Mouse (Mus musculus) hindbrain, embryonic 14.5 days (tissue): Measurements from ENCODE around the gene Agpat2. TPM values are rescaled to one million over a fixed set of nuclear protein-coding genes. Genes with fewer than 3 reads are reported as not detected.

ENCODE experiments used
- ATAC-seq: fragments of 200-750 bp; cut with Nextera tagmentation; 2 replicates; pipeline ENCODE4 v1.8.0; 2017; ENCODE audit warnings: moderate number of reproducible peaks, mild to moderate bottlenecking, moderate TSS enrichment, moderate library complexity; ENCODE audit not compliant: low FRiP score
- DNase-seq: peaks from one replicate; pipeline ENCODE4 v3.0.0-alpha.2; 2015; ENCODE audit warnings: low spot score
- H3K27ac ChIP-seq: fragments of 300-500 bp; sonication (generic); 2 replicates; pipeline ENCODE4 v1.5.1; 2014; ENCODE audit warnings: mild to moderate bottlenecking, moderate library complexity
- H3K27me3 ChIP-seq: fragments of 300-500 bp; sonication (generic); 2 replicates; pipeline ENCODE4 v1.6.1; 2014; ENCODE audit warnings: mild to moderate bottlenecking, low read length, mixed read lengths; ENCODE audit not compliant: control insufficient read depth, insufficient read depth
- H3K36me3 ChIP-seq: fragments of 300-500 bp; sonication (generic); replicated peaks from 2 replicates; pipeline ENCODE4 v1.6.1; 2014; ENCODE audit not compliant: control insufficient read depth, insufficient read depth
- H3K4me1 ChIP-seq: fragments of 300-500 bp; sonication (generic); replicated peaks from 2 replicates; pipeline ENCODE4 v1.6.1; 2014; ENCODE audit warnings: antibody characterized with exemption, low read length, mixed read lengths; ENCODE audit not compliant: control insufficient read depth, insufficient read depth
- H3K4me2 ChIP-seq: fragments of 300-500 bp; sonication (generic); replicated peaks from 2 replicates; pipeline ENCODE4 v1.6.1; 2014; ENCODE audit warnings: mild to moderate bottlenecking, moderate library complexity
- H3K4me3 ChIP-seq: fragments of 300-500 bp; sonication (generic); replicated peaks from 2 replicates; pipeline ENCODE4 v1.5.1; 2014; ENCODE audit warnings: mild to moderate bottlenecking, low read length
- H3K9ac ChIP-seq: fragments of 300-500 bp; sonication (generic); 2 replicates; pipeline ENCODE4 v1.6.1; 2014
- H3K9me3 ChIP-seq: fragments of 300-500 bp; sonication (generic); 2 replicates; pipeline ENCODE4 v1.6.1; 2016; ENCODE audit warnings: low read length; ENCODE audit not compliant: control insufficient read depth
- WGBS: fragments of 180-500 bp; shearing (Covaris S2); extraction: QIAGEN DNeasy Blood & Tissue Kit; methylation state at CpG from one replicate; pipeline ENCODE4 v1.1.7; 2014; 5-methylcytosine and 5-hydroxymethylcytosine counted together
- polyA plus RNA-seq: library from polyadenylated mRNA; unstranded; fragments of >200 nt; fragmentation: Nextera tagmentation; extraction: Ambion mirVana; gene quantifications from 2 replicates; pipeline ENCODE4 v1.2.1, GENCODE M21; 2014

Gene Agpat2
- polyA plus RNA-seq, 1 experiment from 2014 or later = 6.6 TPM

DNA sequence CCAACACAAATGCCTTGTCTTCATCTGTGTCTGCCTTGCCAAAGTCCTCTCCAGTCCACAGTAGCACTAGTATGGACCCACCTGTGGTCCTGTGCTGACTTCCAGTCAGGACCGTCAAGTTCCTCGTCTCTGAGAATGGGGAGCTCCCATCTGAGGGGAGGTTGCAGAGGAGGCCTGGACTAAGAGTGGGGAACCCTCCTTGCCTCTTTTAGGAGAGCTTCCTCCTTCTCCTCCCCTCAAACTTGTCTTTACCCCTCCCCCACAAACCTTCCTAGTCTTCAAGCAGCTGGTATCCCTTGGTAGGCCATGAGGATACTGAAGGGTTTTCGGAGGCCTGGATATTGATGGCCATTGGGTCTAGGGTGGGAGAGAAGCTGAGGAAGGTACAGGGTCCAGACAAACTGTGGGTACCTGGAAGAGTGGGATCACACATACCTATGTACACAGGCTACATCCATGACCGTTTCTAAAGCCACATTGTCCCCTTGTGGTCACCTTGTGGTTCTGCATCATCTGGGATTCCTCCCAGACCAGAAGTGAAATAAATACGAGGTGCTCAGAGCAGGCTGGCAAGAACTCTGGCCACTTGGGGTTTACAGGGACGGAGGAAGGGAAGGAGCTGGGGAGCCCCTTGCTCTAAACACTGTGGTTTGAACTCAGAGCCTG, 42.7 kb downstream of the Agpat2 start:
- H3K4me2 ChIP-seq = no peak overlapping the region
- H3K4me1 ChIP-seq = no peaks in the 10 kb centered on the region
- ATAC-seq (0 out of 2 replicates have a peak, but pooled peaks have one; percentile 46), DNase-seq (peak; percentile 55)
- WGBS = 43% methylated on average over 6 of the region's 6 CpGs
- H3K36me3 ChIP-seq = no peaks in the 10 kb centered on the region
- no peaks in the 10 kb centered on the region for H3K9me3 ChIP-seq
- H3K27ac ChIP-seq = no peak overlapping the region
- no peak overlapping the region for H3K4me3 ChIP-seq
- H3K27me3 ChIP-seq = no peaks in the 10 kb centered on the region
- no peak overlapping the region for H3K9ac ChIP-seq

DNA sequence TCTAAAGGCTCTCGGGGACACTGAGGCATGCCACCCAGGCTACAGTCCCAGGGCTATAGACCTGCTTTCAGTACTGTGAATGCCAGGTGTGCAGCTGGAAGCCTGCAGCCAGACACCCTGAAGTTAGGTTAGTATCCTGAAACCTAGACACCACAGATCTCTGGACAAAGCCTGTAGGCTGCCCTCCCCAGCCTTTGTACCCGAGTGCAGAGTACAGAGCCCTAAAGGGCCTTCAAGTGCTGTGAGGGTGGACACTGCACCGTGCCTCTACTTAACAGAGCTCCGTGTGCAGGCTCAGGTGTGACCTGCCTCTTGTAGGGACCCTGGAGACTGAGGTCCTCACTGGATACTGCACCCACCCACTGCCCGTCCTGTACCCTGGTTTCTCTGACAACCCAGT, 43.7 kb downstream of the Agpat2 start:
- no peak for ATAC-seq
- no peak overlapping the region for H3K27ac ChIP-seq
- no peak for DNase-seq
- H3K36me3 ChIP-seq = no peaks in the 10 kb centered on the region
- no peaks in the 10 kb centered on the region for H3K9me3 ChIP-seq
- WGBS = 74% methylated on average over 5 of the region's 5 CpGs
- H3K4me1 ChIP-seq = no peaks in the 10 kb centered on the region
- H3K4me2 ChIP-seq = no peak overlapping the region
- H3K27me3 ChIP-seq = no peaks in the 10 kb centered on the region
- H3K4me3 ChIP-seq = no peak overlapping the region
- no peak overlapping the region for H3K9ac ChIP-seq

DNA sequence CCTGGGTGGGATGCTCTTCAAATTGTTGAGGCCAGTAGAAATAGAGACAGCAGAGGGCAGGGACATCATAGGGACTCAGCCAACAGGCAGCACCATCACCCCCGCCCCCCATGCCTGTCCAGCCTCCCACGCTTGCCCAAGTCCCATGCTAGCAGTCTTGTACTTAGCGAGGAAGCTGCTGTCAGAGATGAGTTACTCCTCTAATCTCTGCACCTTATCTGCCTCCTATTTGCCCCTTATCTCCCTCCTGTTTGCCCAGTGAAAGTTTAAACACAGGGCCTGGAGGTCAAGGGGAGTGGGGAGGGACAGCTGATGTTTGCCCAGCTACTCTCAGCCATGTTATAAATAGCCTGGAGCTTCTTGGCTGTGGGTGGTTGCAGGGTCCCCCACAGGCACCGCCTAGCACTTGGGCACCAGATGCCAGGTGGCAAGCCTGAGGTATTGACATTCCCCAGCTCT, 47.7 kb downstream of the Agpat2 start:
- Histone ChIP-seq H3K36me3 (no peaks in the 10 kb centered on the region), H3K4me2 (no peak overlapping the region), H3K4me3 (no peak overlapping the region), H3K27ac (no peak overlapping the region), H3K4me1 (no peaks in the 10 kb centered on the region), H3K27me3 (no peaks in the 10 kb centered on the region), H3K9me3 (no peaks in the 10 kb centered on the region), H3K9ac (no peak overlapping the region)
- DNase-seq = no peak
- 65% methylated on average over 4 of the region's 4 CpGs for WGBS
- ATAC-seq = no peak

DNA sequence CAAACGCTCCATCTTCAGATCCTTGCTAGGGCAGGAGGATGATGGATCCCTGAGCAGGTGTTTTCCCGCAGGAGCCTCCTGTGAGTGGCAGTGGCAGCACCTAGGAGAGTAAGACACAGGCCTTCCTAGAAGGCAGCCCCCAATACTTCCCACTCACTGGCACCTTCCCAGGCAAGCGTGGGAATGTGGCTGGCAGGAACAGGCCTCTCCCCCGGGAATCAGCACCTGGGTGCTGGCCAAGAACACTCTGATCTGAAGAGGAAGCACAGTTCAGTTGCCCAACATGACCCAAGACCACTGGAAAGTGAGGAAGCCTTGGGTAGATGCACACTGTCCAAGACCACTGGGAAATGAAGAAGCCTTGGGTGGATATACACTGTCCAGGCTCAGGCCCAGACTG, 49.1 kb downstream of the Agpat2 start:
- WGBS = 81% methylated on average over 4 of the region's 4 CpGs
- Histone ChIP-seq H3K27me3 (no peaks in the 10 kb centered on the region), H3K36me3 (no peaks in the 10 kb centered on the region), H3K4me3 (no peak overlapping the region), H3K9ac (no peak overlapping the region), H3K27ac (no peak overlapping the region), H3K4me1 (peaks cover 5% of the 10 kb centered on the region; the same call in 1 of the 2 replicates), H3K9me3 (no peaks in the 10 kb centered on the region), H3K4me2 (no peak overlapping the region)
- ATAC-seq (no peak), DNase-seq (no peak)

DNA sequence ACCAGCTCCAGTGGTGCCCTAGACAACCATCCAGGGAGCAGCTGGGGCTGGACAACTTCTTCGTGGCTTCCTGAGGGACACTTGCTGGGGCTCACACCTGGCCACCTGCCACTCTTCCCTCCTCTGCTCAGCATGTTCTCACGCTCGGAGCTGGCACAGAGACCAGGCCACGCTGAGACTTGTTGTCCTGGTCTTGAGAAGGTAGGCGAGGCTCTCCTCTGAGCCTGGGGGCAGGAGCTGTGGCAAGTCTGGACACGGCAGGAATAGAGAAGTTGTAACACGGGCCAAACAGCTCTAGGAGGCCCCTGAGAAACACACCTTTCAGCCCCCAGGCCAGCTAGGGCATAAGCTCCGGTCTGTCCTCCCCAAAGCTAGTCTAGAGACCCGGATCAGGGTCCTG, 50.3 kb downstream of the Agpat2 start:
- Histone ChIP-seq H3K9me3 (no peaks in the 10 kb centered on the region), H3K4me1 (peaks cover 9% of the 10 kb centered on the region; the same call in 1 of the 2 replicates), H3K36me3 (no peaks in the 10 kb centered on the region), H3K4me3 (no peak overlapping the region), H3K27me3 (no peaks in the 10 kb centered on the region), H3K27ac (no peak overlapping the region), H3K4me2 (no peak overlapping the region), H3K9ac (no peak overlapping the region)
- 78% methylated on average over 9 of the region's 9 CpGs for WGBS
- ATAC-seq (no peak), DNase-seq (no peak)

DNA sequence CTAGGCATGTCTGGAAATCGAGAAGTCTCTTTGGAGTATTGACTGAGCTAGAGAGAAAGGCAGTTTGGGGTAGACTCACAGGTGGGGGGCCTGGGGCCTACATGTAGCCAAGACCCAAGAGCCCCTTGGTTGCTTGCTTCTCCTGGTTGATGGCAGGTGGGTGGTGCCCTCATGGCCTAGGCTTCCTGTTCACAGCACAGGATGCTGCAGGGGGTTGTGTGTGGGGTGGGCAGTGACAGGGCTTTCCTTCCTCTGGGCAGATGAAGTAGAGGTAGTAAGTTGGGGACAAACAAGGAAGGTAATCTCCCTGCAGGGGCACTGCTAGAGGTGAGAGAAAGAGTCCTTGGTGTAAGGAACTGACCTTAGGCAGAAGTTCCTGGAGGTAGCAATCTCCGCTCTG, 52.2 kb downstream of the Agpat2 start:
- Histone ChIP-seq H3K36me3 (no peaks in the 10 kb centered on the region), H3K4me3 (no peak overlapping the region), H3K9me3 (no peaks in the 10 kb centered on the region), H3K9ac (no peak overlapping the region), H3K27me3 (no peaks in the 10 kb centered on the region), H3K4me1 (peaks cover 14% of the 10 kb centered on the region; the same call in 1 of the 2 replicates), H3K27ac (no peak overlapping the region), H3K4me2 (no peak overlapping the region)
- DNase-seq (no peak), ATAC-seq (no peak)
- 98% methylated on average over 2 of the region's 2 CpGs for WGBS

DNA sequence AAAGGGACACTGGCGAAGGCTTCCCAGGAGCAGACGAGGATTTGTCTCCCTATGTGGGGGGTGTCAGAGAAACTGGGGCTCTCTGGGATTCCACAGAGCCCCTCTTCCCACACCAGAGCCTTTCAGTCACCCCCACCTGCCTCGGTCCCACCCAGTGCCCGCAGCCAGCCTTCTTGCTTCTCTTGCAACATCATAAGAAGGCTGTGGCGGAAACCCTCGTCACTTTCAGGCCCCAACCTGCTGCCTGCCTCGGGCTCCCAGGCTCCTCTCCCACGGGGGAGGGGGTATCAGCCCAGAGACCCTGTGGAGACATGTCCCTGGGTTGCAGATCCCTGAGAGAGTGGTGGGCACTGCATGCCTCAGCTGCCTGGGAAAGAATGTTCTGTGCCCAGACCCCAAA, 52.8 kb downstream of the Agpat2 start:
- Histone ChIP-seq H3K4me2 (no peak overlapping the region), H3K27me3 (no peaks in the 10 kb centered on the region), H3K4me3 (no peak overlapping the region), H3K9ac (no peak overlapping the region), H3K36me3 (no peaks in the 10 kb centered on the region), H3K27ac (no peak overlapping the region), H3K9me3 (no peaks in the 10 kb centered on the region), H3K4me1 (peaks cover 17% of the 10 kb centered on the region; the same call in 1 of the 2 replicates)
- ATAC-seq (no peak), DNase-seq (no peak)
- 76% methylated on average over 8 of the region's 8 CpGs for WGBS

DNA sequence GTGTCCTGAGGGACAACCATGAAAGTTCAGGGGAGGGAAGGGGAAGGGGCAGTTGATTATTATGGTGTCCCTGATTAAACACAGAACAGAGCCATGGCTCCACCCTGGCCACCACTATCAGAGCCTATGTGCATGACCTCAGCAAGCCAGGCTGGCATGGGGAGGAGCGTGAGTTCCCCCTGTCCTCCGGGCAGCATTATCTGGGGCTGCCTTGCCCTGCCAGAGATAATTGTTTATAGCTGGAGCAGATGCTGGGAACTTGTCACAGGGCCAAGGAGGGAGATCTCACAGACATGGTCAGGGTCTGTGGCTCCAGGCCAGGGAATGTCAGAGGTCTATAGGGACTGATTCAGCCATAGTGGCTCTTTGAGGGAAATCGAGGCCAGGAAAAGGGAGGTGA, 53.4 kb downstream of the Agpat2 start:
- no peak overlapping the region for H3K9ac ChIP-seq
- no peak overlapping the region for H3K27ac ChIP-seq
- H3K4me2 ChIP-seq = no peak overlapping the region
- WGBS = 54% methylated on average over 3 of the region's 3 CpGs
- no peaks in the 10 kb centered on the region for H3K36me3 ChIP-seq
- no peak overlapping the region for H3K4me3 ChIP-seq
- H3K4me1 ChIP-seq = peaks cover 17% of the 10 kb centered on the region; the same call in 1 of the 2 replicates
- ATAC-seq (no peak), DNase-seq (no peak)
- H3K27me3 ChIP-seq = no peaks in the 10 kb centered on the region
- H3K9me3 ChIP-seq = no peaks in the 10 kb centered on the region

DNA sequence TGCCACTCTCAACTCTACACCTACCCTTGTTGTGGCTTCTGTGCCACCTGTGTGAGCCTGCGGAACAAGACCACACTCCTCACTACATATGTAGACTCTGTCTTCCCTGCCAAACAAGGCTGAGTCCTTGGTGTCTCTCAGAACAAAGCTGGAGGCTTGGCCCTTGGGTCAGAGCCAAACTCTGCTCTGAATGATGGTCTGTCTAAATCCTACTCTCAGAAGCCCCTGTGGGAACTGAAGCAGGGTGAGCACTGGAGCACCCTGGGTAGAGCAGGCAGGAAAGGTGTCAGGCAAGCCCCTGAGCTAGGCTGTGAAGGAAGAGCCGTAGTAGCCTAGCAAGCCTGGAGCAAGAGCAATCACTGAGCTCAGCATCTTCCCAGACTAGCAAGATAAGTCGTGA, 54.0 kb downstream of the Agpat2 start:
- H3K4me1 ChIP-seq = peaks cover 17% of the 10 kb centered on the region; the same call in 1 of the 2 replicates
- WGBS = 62% methylated on average over 3 of the region's 3 CpGs
- no peaks in the 10 kb centered on the region for H3K36me3 ChIP-seq
- no peak overlapping the region for H3K27ac ChIP-seq
- H3K27me3 ChIP-seq = no peaks in the 10 kb centered on the region
- no peak overlapping the region for H3K4me3 ChIP-seq
- no peaks in the 10 kb centered on the region for H3K9me3 ChIP-seq
- H3K4me2 ChIP-seq = no peak overlapping the region
- DNase-seq (no peak), ATAC-seq (no peak; the same call in 1 of the 2 replicates)
- H3K9ac ChIP-seq = no peak overlapping the region

DNA sequence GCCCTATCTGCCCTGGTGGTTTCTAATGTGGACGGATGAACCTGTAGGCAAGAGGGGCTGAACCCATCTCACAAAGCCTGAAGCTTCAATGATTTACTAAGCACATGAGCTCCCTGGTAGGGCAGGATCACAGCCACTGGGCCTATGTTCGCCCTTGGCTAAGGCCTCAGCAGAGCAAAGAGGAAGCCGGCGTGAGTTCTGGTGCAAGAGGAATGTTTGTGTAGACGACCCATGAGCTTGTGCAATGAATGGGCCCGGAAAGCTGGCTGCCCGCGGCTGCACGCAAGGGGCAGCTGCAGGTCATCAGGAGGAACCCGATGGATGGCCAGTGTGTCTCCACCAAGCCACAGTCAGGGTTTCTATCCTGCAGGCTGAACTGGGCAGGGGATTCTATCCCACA, 54.4 kb downstream of the Agpat2 start:
- Histone ChIP-seq H3K4me2 (no peak overlapping the region), H3K4me3 (no peak overlapping the region), H3K9ac (no peak overlapping the region), H3K36me3 (no peaks in the 10 kb centered on the region), H3K27ac (no peak overlapping the region), H3K9me3 (no peaks in the 10 kb centered on the region), H3K27me3 (no peaks in the 10 kb centered on the region), H3K4me1 (peaks cover 17% of the 10 kb centered on the region; the same call in 1 of the 2 replicates)
- DNase-seq = no peak
- no peak for ATAC-seq
- 83% methylated on average over 10 of the region's 10 CpGs for WGBS
